Mouse (Mus musculus): Measurements from ENCODE around the gene Smad1. TPM values are rescaled to one million over a fixed set of nuclear protein-coding genes. Genes with fewer than 3 reads are reported as not detected.

Smad1 gene
- polyA plus RNA-seq, 2 experiments = 41.6 to 73.7 TPM

DNA sequence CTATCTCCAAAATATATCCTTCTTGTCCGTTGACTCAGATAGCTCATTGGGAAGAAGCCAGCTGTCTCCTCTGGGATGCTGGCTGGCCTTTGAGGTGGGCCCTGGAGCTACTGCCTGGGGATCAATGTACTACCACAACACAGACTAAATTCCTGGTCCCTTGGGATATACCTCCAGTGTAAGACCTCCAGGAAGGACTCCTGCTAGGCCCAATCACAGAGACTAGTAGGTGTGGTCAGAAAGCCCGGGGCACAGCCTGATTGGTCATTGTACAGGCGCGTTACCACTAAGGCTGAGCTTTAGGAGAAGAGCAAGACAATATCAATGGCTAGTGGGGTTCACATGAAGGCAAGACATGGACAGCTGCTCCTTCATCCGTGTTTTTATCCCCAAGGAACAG lies 93.4 kb downstream of the Smad1 start:
- no peak for TF ChIP-seq POLR2A (IDR thresholded peaks at IDR 0.05; ENCODE audit: borderline replicate concordance, extremely low read depth, insufficient read depth, insufficient read length)
- Histone ChIP-seq H3K27me3 (ENCODE audit: control insufficient read depth, insufficient read depth, low read length) (no peaks in the 10 kb centered on the region), H3K27ac (replicated peaks; ENCODE audit: low read depth, low read length) (no peak overlapping the region), H3K9ac (ENCODE audit: low read depth, low read length, severe bottlenecking) (no peak overlapping the region), H3K4me1 (ENCODE audit: control insufficient read depth, insufficient read depth, low read length) (no peaks in the 10 kb centered on the region), H3K9me3 (ENCODE audit: control insufficient read depth, low read length) (no peaks in the 10 kb centered on the region), H3K4me3 (replicated peaks; ENCODE audit: low read length) (no peak overlapping the region), H3K4me2 (replicated peaks; ENCODE audit: low read depth, low read length, severe bottlenecking) (no peak overlapping the region), H3K36me3 (ENCODE audit: control insufficient read depth, insufficient read depth, low read length) (no peaks in the 10 kb centered on the region)
- ATAC-seq (ENCODE audit: low FRiP score, low read depth) = no peak
- DNase-seq (ENCODE audit: low spot score) = no peak
- WGBS = 70% methylated on average over 5 of the region's 5 CpGs

DNA sequence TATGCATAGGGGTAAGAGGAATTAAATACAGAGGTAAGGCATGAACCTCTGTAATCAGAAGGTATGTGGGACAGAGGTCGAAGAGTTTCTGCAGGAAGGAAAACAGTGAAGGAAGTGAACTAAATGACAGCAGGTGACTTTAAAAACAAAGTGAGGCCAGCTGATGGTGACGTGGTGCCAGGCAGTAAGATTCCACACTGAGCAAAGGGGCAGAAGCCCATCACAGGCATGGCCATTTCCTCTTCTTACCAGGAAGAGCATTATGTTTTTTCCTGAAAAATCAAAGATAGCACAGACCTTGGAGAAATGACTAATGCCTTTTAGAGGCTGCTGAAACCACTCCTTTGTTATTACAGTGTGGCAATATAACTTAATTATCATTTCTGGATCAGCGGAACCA lies 97.8 kb downstream of the Smad1 start:
- ATAC-seq (ENCODE audit: low FRiP score, low read depth) = no peak
- Histone ChIP-seq H3K4me3 (replicated peaks; ENCODE audit: low read length) (no peak overlapping the region), H3K27me3 (ENCODE audit: control insufficient read depth, insufficient read depth, low read length) (no peaks in the 10 kb centered on the region), H3K9me3 (ENCODE audit: control insufficient read depth, low read length) (no peaks in the 10 kb centered on the region), H3K4me1 (ENCODE audit: control insufficient read depth, insufficient read depth, low read length) (no peaks in the 10 kb centered on the region), H3K9ac (ENCODE audit: low read depth, low read length, severe bottlenecking) (no peak overlapping the region), H3K27ac (replicated peaks; ENCODE audit: low read depth, low read length) (no peak overlapping the region), H3K36me3 (ENCODE audit: control insufficient read depth, insufficient read depth, low read length) (no peaks in the 10 kb centered on the region), H3K4me2 (replicated peaks; ENCODE audit: low read depth, low read length, severe bottlenecking) (no peak overlapping the region)
- WGBS = 64% methylated on average over 3 of the region's 3 CpGs
- no peak for TF ChIP-seq POLR2A (IDR thresholded peaks at IDR 0.05; ENCODE audit: borderline replicate concordance, extremely low read depth, insufficient read depth, insufficient read length)
- no peak for DNase-seq (ENCODE audit: low spot score)

DNA sequence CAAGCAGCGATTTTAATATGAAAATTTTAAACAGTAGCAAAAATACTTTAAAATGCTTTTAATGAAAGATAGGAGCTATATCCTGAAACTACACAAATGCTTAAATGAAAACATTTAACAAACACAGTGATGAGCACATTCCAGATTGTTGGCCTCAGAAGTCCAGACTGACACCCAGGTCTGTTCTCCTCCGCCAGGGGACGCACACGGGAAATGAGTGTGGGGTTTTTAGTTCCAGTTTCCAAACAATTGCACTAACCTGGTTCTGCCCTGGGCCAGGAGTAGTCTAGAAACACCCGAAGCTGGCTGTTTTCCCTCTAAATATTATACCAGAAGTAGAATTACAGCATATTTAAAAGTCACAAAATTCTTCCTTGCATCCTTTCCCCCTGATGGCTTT lies 99.6 kb downstream of the Smad1 start:
- Histone ChIP-seq H3K36me3 (ENCODE audit: control insufficient read depth, insufficient read depth, low read length) (no peaks in the 10 kb centered on the region), H3K9ac (ENCODE audit: low read depth, low read length, severe bottlenecking) (no peak overlapping the region), H3K27me3 (ENCODE audit: control insufficient read depth, insufficient read depth, low read length) (no peaks in the 10 kb centered on the region), H3K4me2 (replicated peaks; ENCODE audit: low read depth, low read length, severe bottlenecking) (no peak overlapping the region), H3K9me3 (ENCODE audit: control insufficient read depth, low read length) (no peaks in the 10 kb centered on the region), H3K27ac (replicated peaks; ENCODE audit: low read depth, low read length) (no peak overlapping the region), H3K4me3 (replicated peaks; ENCODE audit: low read length) (no peak overlapping the region), H3K4me1 (ENCODE audit: control insufficient read depth, insufficient read depth, low read length) (peaks cover 5% of the 10 kb centered on the region)
- DNase-seq (ENCODE audit: low spot score) = no peak
- 79% methylated on average over 5 of the region's 5 CpGs for WGBS
- ATAC-seq (ENCODE audit: low FRiP score, low read depth) = no peak
- no peak for TF ChIP-seq POLR2A (IDR thresholded peaks at IDR 0.05; ENCODE audit: borderline replicate concordance, extremely low read depth, insufficient read depth, insufficient read length)

DNA sequence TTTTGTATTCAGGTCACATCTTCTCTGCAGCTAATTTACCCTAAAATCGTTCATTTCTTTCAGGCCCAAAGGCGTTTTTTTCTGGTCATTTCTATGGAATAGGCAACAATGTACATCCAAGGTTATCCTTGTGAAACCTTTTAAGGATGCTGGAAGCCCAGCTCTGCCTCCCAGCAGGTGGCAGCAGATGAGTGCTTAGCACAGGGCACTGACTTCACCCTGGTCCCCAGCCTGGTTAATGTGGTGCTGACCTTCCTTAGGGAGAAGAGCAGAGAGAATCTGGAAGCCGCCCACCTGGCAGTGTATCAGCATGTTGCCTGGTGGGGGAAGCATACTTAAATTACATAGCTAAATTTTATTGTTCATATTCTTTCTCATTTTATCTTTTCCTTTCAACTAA lies 101.6 kb downstream of the Smad1 start:
- Histone ChIP-seq H3K27ac (replicated peaks; ENCODE audit: low read depth, low read length) (no peak overlapping the region), H3K4me2 (replicated peaks; ENCODE audit: low read depth, low read length, severe bottlenecking) (no peak overlapping the region), H3K4me3 (replicated peaks; ENCODE audit: low read length) (no peak overlapping the region), H3K27me3 (ENCODE audit: control insufficient read depth, insufficient read depth, low read length) (no peaks in the 10 kb centered on the region), H3K36me3 (ENCODE audit: control insufficient read depth, insufficient read depth, low read length) (no peaks in the 10 kb centered on the region), H3K4me1 (ENCODE audit: control insufficient read depth, insufficient read depth, low read length) (peaks cover 16% of the 10 kb centered on the region), H3K9me3 (ENCODE audit: control insufficient read depth, low read length) (no peaks in the 10 kb centered on the region), H3K9ac (ENCODE audit: low read depth, low read length, severe bottlenecking) (no peak overlapping the region)
- no peak for ATAC-seq (ENCODE audit: low FRiP score, low read depth)
- no peak for TF ChIP-seq POLR2A (IDR thresholded peaks at IDR 0.05; ENCODE audit: borderline replicate concordance, extremely low read depth, insufficient read depth, insufficient read length)
- DNase-seq (ENCODE audit: low spot score) = peak; percentile 78
- 47% methylated on average over 3 of the region's 3 CpGs for WGBS

DNA sequence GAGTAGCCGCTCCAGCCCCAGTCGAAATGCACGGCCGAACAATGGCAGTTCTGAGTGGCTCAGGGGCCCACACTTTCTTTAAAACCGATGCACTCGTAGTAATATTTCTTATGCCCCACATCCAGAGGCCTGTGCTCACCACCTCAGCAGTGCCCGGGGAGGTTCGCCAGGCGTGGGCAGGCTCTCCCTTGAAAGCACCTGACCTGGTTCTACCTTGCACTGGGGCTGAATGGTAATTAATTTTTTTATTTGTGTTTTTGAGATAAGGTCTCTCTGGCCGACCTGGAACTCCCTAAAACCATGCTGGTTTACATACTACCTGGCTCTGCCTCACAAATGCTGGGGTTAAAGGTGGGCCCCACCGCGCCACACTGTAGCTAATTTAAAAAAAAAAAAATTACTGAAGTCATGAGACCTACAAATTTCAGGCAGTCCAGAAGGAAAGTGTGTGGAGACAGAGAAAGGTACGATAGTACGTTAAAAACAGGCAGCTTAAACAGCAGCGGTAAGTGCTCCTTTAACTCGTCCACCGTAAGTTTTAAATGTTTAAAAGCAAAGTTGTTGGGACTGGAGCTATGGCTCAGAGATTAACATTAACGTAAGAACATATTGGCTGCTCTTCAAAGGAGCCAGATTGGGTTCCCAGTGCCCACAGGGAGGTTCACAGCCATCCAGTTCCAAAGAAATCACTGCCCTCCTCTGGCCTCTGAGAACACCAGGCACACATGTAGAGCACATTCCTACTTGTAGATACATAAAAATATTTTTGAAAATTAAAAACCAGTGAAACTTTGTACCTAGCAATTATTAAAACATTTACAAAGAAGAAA lies 103.8 kb downstream of the Smad1 start:
- Histone ChIP-seq H3K4me2 (replicated peaks; ENCODE audit: low read depth, low read length, severe bottlenecking) (peak overlapping the region; percentile 88), H3K27me3 (ENCODE audit: control insufficient read depth, insufficient read depth, low read length) (no peaks in the 10 kb centered on the region), H3K9me3 (ENCODE audit: control insufficient read depth, low read length) (no peaks in the 10 kb centered on the region), H3K27ac (replicated peaks; ENCODE audit: low read depth, low read length) (peak overlapping the region; percentile 97), H3K36me3 (ENCODE audit: control insufficient read depth, insufficient read depth, low read length) (no peaks in the 10 kb centered on the region), H3K4me1 (ENCODE audit: control insufficient read depth, insufficient read depth, low read length) (peaks cover 21% of the 10 kb centered on the region), H3K4me3 (replicated peaks; ENCODE audit: low read length) (peak overlapping the region; percentile 57), H3K9ac (ENCODE audit: low read depth, low read length, severe bottlenecking) (peak overlapping the region; percentile 71)
- 12% methylated on average over 18 of the region's 18 CpGs for WGBS
- DNase-seq (ENCODE audit: low spot score) (peak; percentile 22), ATAC-seq (ENCODE audit: low FRiP score, low read depth) (no peak; the same call in 1 of the 2 replicates)
- no peak for TF ChIP-seq POLR2A (IDR thresholded peaks at IDR 0.05; ENCODE audit: borderline replicate concordance, extremely low read depth, insufficient read depth, insufficient read length)
